Comparison of ENCODE assay signal across 14 mouse cellular contexts in the genomic region with DNA sequence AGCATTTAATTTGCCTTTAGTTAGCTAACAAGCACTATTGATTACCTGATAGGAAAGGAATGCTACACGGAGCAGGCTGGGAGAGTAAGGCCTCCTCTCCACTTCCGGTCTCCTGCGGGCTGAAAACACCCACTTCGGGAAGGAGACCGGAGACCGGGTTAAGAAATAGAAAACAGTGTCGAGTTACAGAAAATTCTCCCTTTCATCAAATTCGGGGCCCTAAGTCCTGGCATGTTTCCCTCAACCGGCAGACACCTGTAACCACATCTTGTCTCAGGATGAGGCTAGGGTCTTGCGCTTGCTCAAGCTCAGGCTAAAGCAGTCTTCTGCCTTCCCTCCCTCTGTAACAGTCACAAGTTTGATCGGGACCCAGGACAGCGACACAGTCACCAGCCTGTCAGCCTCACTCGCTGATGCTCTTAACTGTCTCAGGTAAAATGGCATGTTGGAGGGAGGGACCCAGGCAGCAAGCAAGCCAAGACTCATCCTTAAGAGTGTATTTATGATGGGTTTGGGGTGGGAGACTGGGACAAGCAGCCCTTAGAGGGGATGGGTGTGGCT. TPM values are rescaled to one million over a fixed set of nuclear protein-coding genes. Genes with fewer than 3 reads are reported as not detected.
DNase-seq lines count a peak whose midpoint lies in the region; ATAC-seq and TF ChIP-seq lines count a peak whose summit lies in the region.
"Had no signal": no experiment of that assay in that cellular context is flagged by ENCODE, and none has a peak within 500 bp of the region (broad histone marks: within the 10 kb centered on the region; RNA-seq: fewer than 3 reads in every experiment).

No protein-coding gene starts in this region.

- no peak overlapping the region for H3K27ac ChIP-seq in hindbrain, embryonic 10.5 days
- H3K27ac ChIP-seq in hindbrain, embryonic 11.5 days (ENCODE audit: low read depth, low read length) = no peak overlapping the region
- peak overlapping the region; percentile 79 for H3K27ac ChIP-seq in forebrain, postnatal 0 days (ENCODE audit: low read depth, low read length)
- H3K27ac ChIP-seq in midbrain, embryonic 14.5 days (replicated peaks; ENCODE audit: low read depth, low read length) = 0 out of 2 replicates have a peak overlapping the region, but pooled peaks have one; percentile 28

- intact Hi-C loops in left cerebral cortex, postnatal 14 days (cut with DNase I) = loop anchor here (5.0 kb wide), 3 partner anchors 97 to 562 kb away; partner anchors contain the start of gene Pnpla3

- H3K9me3 ChIP-seq in hindbrain, embryonic 10.5 days = 0 out of 2 replicates have a peak, but pooled peaks cover 4% of the 10 kb centered on the region
- H3K9me3 ChIP-seq in hindbrain, embryonic 11.5 days (ENCODE audit: control insufficient read depth, low read length) = peaks cover 2% of the 10 kb centered on the region; the same call in 1 of the 2 replicates
- no peaks in the 10 kb centered on the region for H3K9me3 ChIP-seq in forebrain, postnatal 0 days (ENCODE audit: low read length)
- no peaks in the 10 kb centered on the region for H3K9me3 ChIP-seq in midbrain, embryonic 14.5 days (ENCODE audit: control insufficient read depth, low read length)

- no peaks in the 10 kb centered on the region for H3K36me3 ChIP-seq in hindbrain, embryonic 10.5 days
- no peaks in the 10 kb centered on the region for H3K36me3 ChIP-seq in hindbrain, embryonic 11.5 days (ENCODE audit: control insufficient read depth, insufficient read depth, low read length)
- no peaks in the 10 kb centered on the region for H3K36me3 ChIP-seq in forebrain, postnatal 0 days (ENCODE audit: insufficient read depth)
- no peaks in the 10 kb centered on the region for H3K36me3 ChIP-seq in midbrain, embryonic 14.5 days (ENCODE audit: control insufficient read depth, insufficient read depth, low read length)

- H3K4me3 ChIP-seq in hindbrain, embryonic 10.5 days = peak overlapping the region; percentile 20; the same call in 1 of the 2 replicates
- H3K4me3 ChIP-seq in hindbrain, embryonic 11.5 days (ENCODE audit: low read depth, low read length) = no peak overlapping the region
- no peak overlapping the region for H3K4me3 ChIP-seq in forebrain, postnatal 0 days (ENCODE audit: low read depth, low read length)
- H3K4me3 ChIP-seq in midbrain, embryonic 14.5 days (replicated peaks; ENCODE audit: low read depth, low read length) = no peak overlapping the region

- H3K4me2 ChIP-seq in hindbrain, embryonic 11.5 days (replicated peaks; ENCODE audit: low read depth, low read length) = no peak overlapping the region
- peak overlapping the region; percentile 28 for H3K4me2 ChIP-seq in forebrain, postnatal 0 days (ENCODE audit: low read depth)
- H3K4me2 ChIP-seq in midbrain, embryonic 14.5 days (ENCODE audit: low read length) = peak overlapping the region; percentile 23

- H3K27me3 ChIP-seq in hindbrain, embryonic 10.5 days (ENCODE audit: insufficient read depth, poor library complexity, severe bottlenecking) = peaks cover 81% of the 10 kb centered on the region
- peaks cover 21% of the 10 kb centered on the region for H3K27me3 ChIP-seq in hindbrain, embryonic 11.5 days (ENCODE audit: control insufficient read depth, insufficient read depth, low read length)
- no peaks in the 10 kb centered on the region for H3K27me3 ChIP-seq in forebrain, postnatal 0 days (ENCODE audit: insufficient read depth, low read length)
- no peaks in the 10 kb centered on the region; the same call in none of the 2 replicates for H3K27me3 ChIP-seq in midbrain, embryonic 14.5 days (ENCODE audit: control insufficient read depth, insufficient read depth, low read length)

- WGBS in hindbrain, embryonic 10.5 days = 4% methylated on average over 13 of the region's 13 CpGs
- 9% methylated on average over 13 of the region's 13 CpGs for WGBS in hindbrain, embryonic 11.5 days
- WGBS in forebrain, postnatal 0 days = 12% methylated on average over 13 of the region's 13 CpGs
- WGBS in midbrain, embryonic 14.5 days = 10% methylated on average over 13 of the region's 13 CpGs

- no peak overlapping the region for H3K9ac ChIP-seq in hindbrain, embryonic 11.5 days (ENCODE audit: low read depth, low read length)
- peak overlapping the region; percentile 31; the same call in 1 of the 2 replicates for H3K9ac ChIP-seq in forebrain, postnatal 0 days
- no peak overlapping the region; the same call in 1 of the 2 replicates for H3K9ac ChIP-seq in midbrain, embryonic 14.5 days (replicated peaks; ENCODE audit: low read length)

- no peak for DNase-seq in hindbrain, embryonic 10.5 days (ENCODE audit: low spot score)
- DNase-seq in hindbrain, embryonic 11.5 days (ENCODE audit: low spot score) = no peak
- peak; percentile 51 for DNase-seq in embryo, embryonic 10 days (ENCODE audit: low spot score)
- peak; percentile 21 for DNase-seq in forebrain, postnatal 0 days
- no peak for DNase-seq in midbrain, embryonic 14.5 days
- no peak for DNase-seq in cerebellum, adult 11 months
- no peak for DNase-seq in T-cell, adult 2 months (ENCODE audit: low spot score)
- no peak for DNase-seq in left cerebral cortex, postnatal 14 days (ENCODE audit: low spot score in 2 of 2)
- DNase-seq: cerebellum, adult 2 months; lung, postnatal 14 days; thymus, postnatal 14 days had no signal

- ATAC-seq in hindbrain, embryonic 11.5 days (ENCODE audit: low FRiP score) = no peak
- ATAC-seq in forebrain, postnatal 0 days = 0 out of 2 replicates have a peak, but pooled peaks have one; percentile 32
- no peak for ATAC-seq in midbrain, embryonic 14.5 days (ENCODE audit: low FRiP score, low TSS enrichment)
- ATAC-seq: activated CD4-positive, CD25-positive, alpha-beta regulatory T cell, adult 4 months had no signal

- peaks cover 47% of the 10 kb centered on the region for H3K4me1 ChIP-seq in hindbrain, embryonic 10.5 days (replicated peaks)
- H3K4me1 ChIP-seq in hindbrain, embryonic 11.5 days (replicated peaks; ENCODE audit: control insufficient read depth, insufficient read depth, low read length) = no peaks in the 10 kb centered on the region
- peaks cover 17% of the 10 kb centered on the region; the same call in 1 of the 2 replicates for H3K4me1 ChIP-seq in forebrain, postnatal 0 days (ENCODE audit: insufficient read depth)
- H3K4me1 ChIP-seq in midbrain, embryonic 14.5 days (ENCODE audit: control insufficient read depth, insufficient read depth, low read length) = peaks cover 15% of the 10 kb centered on the region

- TF ChIP-seq CTCF in forebrain, postnatal 0 days (IDR thresholded peaks at IDR 0.05; ENCODE audit: low read depth) = no peak

RNA-seq across cellular contexts. Expression of gene Efcab6, which starts 5.0 kb away (rescaled TPM):
- polyA plus RNA-seq in hindbrain, embryonic 10.5 days (2016; fragmentation: Nextera tagmentation; extraction: Ambion mirVana) = 0.22 and 0.32 TPM in 2 replicates
- 0.26 and 0.27 TPM in 2 replicates for polyA plus RNA-seq in hindbrain, embryonic 11.5 days (2014; fragmentation: Nextera tagmentation; extraction: Ambion mirVana)
- 6.0 and 9.2 TPM in 2 replicates for total RNA-seq in forebrain, postnatal 0 days (2014; rRNA removed)
- polyA plus RNA-seq in forebrain, postnatal 0 days (2015; fragmentation: Nextera tagmentation; extraction: Ambion mirVana) = 3.2 and 4.4 TPM in 2 replicates
- polyA plus RNA-seq in midbrain, embryonic 14.5 days (2014; fragmentation: Nextera tagmentation; extraction: Ambion mirVana) = 0.15 and 0.22 TPM in 2 replicates
- total RNA-seq in left cerebral cortex, postnatal 14 days (2021) = 10 to 100 TPM; 15.6 to 19.8 TPM
- polyA plus RNA-seq: activated CD4-positive, CD25-positive, alpha-beta regulatory T cell, adult 4 months; C2C12 had no signal

RNA-seq across cellular contexts. Expression of gene Sult4a1, which starts 35.4 kb away (rescaled TPM):
- polyA plus RNA-seq in hindbrain, embryonic 10.5 days (2016; fragmentation: Nextera tagmentation; extraction: Ambion mirVana) = 12.0 and 14.8 TPM in 2 replicates
- 8.0 and 9.2 TPM in 2 replicates for polyA plus RNA-seq in hindbrain, embryonic 11.5 days (2014; fragmentation: Nextera tagmentation; extraction: Ambion mirVana)
- total RNA-seq in forebrain, postnatal 0 days (2014; rRNA removed) = 157 and 179 TPM in 2 replicates
- 132 and 140 TPM in 2 replicates for polyA plus RNA-seq in forebrain, postnatal 0 days (2015; fragmentation: Nextera tagmentation; extraction: Ambion mirVana)
- polyA plus RNA-seq in midbrain, embryonic 14.5 days (2014; fragmentation: Nextera tagmentation; extraction: Ambion mirVana) = 42.5 and 55.0 TPM in 2 replicates
- 100 to 1,000 TPM; 387 to 389 TPM for total RNA-seq in left cerebral cortex, postnatal 14 days (2021)
- polyA plus RNA-seq: activated CD4-positive, CD25-positive, alpha-beta regulatory T cell, adult 4 months; C2C12 had no signal

RNA-seq across cellular contexts. Expression of gene Pnpla5, which starts 52.8 kb away (rescaled TPM):
- polyA plus RNA-seq in hindbrain, embryonic 10.5 days (2016; fragmentation: Nextera tagmentation; extraction: Ambion mirVana) = not detected in 2 replicates
- polyA plus RNA-seq in hindbrain, embryonic 11.5 days (2014; fragmentation: Nextera tagmentation; extraction: Ambion mirVana) = not detected in 2 replicates
- not detected in 2 replicates for total RNA-seq in forebrain, postnatal 0 days (2014; rRNA removed)
- polyA plus RNA-seq in forebrain, postnatal 0 days (2015; fragmentation: Nextera tagmentation; extraction: Ambion mirVana) = not detected in 2 replicates
- polyA plus RNA-seq in midbrain, embryonic 14.5 days (2014; fragmentation: Nextera tagmentation; extraction: Ambion mirVana) = not detected in 2 replicates
- total RNA-seq in left cerebral cortex, postnatal 14 days (2021) = not detected
- total RNA-seq: left cerebral cortex, postnatal 25 days had no signal
- polyA plus RNA-seq: activated CD4-positive, CD25-positive, alpha-beta regulatory T cell, adult 4 months; C2C12; cerebellum, adult 2 months had no signal

Comparison
In these comparisons a context has a peak if more than half of its experiments do, and no peak if none do; other contexts are left out.
1. DNase-seq: peak in embryo, embryonic 10 days (single experiment) and forebrain, postnatal 0 days (single experiment); none in hindbrain, embryonic 10.5 days (single experiment), hindbrain, embryonic 11.5 days (single experiment), midbrain, embryonic 14.5 days (single experiment), cerebellum, adult 11 months (single experiment), T-cell, adult 2 months (single experiment) and left cerebral cortex, postnatal 14 days (0 of 2).
2. H3K27ac ChIP-seq: peak in forebrain, postnatal 0 days (single experiment) and midbrain, embryonic 14.5 days (single experiment); none in hindbrain, embryonic 10.5 days (single experiment) and hindbrain, embryonic 11.5 days (single experiment).